Mouse (Mus musculus) megakaryocyte, adult 5-6 weeks (primary cell): Measurements from ENCODE around the gene Gm28510. TPM values are rescaled to one million over a fixed set of nuclear protein-coding genes. Genes with fewer than 3 reads are reported as not detected.
"Not testable (repeated sequence)": the region's sequence is repeated elsewhere in the genome, so short reads cannot be mapped to it uniquely, and the experiment has no call there.

Experiments used
- ATAC-seq: 2 replicates; pipeline ENCODE4 v1.8.0; 2016; ENCODE audit warnings: mild to moderate bottlenecking, inconsistent platforms; ENCODE audit not compliant: poor library complexity, severe bottlenecking
- total RNA-seq, 2 experiments: library from RNA; stranded (forward) in 1 of 2; stranded (reverse) in 1 of 2; fragments of 153-499, 151-499 nt in 1 of 2; fragments of 221-1000, 200-1000 nt in 1 of 2; gene quantifications; 2 replicates each; pipeline versions ENCODE4 v1.2.3 to v1.2.4; 2015 to 2017

Gene Gm28510
- not detected in 2 replicates for total RNA-seq (2015)
- not detected in 2 replicates for total RNA-seq (2017)

- not testable (repeated sequence) for ATAC-seq
Measured at GRCm38 (mm10) chrY:10412437-10412836, at the start of gene Gm28510. Gm28510 (plus strand) TSS chrY:10412737.

Other genes starting within 250 kb of the Gm28510 start
- gene Gm20834, start 88.1 kb upstream of the Gm28510 start, total RNA-seq (2015), result not detected in 2 replicates
- gene Gm20834, start 88.1 kb upstream of the Gm28510 start, total RNA-seq (2017), result not detected in 2 replicates
- not detected in 2 replicates for gene Gm20737, start 123.3 kb downstream of the Gm28510 start, total RNA-seq (2015)
- not detected in 2 replicates for gene Gm20737, start 123.3 kb downstream of the Gm28510 start, total RNA-seq (2017)
- gene Gm21775, start 140.7 kb downstream of the Gm28510 start, total RNA-seq (2015), result not detected in 2 replicates
- gene Gm21775, start 140.7 kb downstream of the Gm28510 start, total RNA-seq (2017), result not detected in 2 replicates
- not detected in 2 replicates for gene Gm21900, start 203.6 kb downstream of the Gm28510 start, total RNA-seq (2015)
- not detected in 2 replicates for gene Gm21900, start 203.6 kb downstream of the Gm28510 start, total RNA-seq (2017)